Mouse (Mus musculus) spleen, adult 2 months (tissue): ENCODE measurements around the gene Rnft2.

Experiments used
- CTCF ChIP-seq: fragments of 200-500 bp; IDR thresholded peaks from 2 replicates; pipeline ENCODE4 v1.5.1; 2011; ENCODE audit warnings: mild to moderate bottlenecking, inconsistent platforms; ENCODE audit not compliant: insufficient read depth, insufficient read length, insufficient replicate concordance; ENCODE audit errors: extremely low read depth
- POLR2A ChIP-seq: fragments of 200-500 bp; IDR thresholded peaks from 2 replicates; pipeline ENCODE4 v1.6.1; 2011; ENCODE audit warnings: low read depth, low read length, inconsistent platforms

DNA sequence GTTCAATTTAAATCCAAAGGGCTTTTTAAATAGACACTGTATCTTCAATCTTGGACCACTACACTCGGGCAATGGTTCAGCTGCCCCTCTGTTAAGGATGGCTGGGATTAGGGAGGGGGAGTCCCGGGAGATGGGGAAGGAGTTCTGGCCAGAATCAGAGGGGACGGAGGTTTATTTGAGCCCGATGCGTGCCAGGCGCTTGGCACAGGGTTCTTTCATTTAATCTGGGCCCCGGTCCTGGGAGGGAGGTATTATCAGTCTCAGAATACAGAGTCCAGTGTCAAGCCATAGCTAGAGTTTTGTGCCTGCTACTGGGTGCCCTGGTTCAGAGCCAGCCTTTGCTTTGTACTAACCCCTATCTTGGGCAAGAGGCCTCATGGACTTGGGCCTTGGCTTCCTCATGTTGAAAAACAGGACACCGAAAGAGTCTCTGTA lies 77.3 kb downstream of the Rnft2 start:
- TF ChIP-seq POLR2A (no peak), CTCF (no peak)
